Mouse (Mus musculus) megakaryocyte, embryonic 14.5 days (primary cell): ENCODE measurements around the gene Gm45021.

Experiments used
- FLI1 ChIP-seq: IDR thresholded peaks from 2 replicates; pipeline ENCODE4 v1.6.1; 2012; ENCODE audit warnings: low read length, inconsistent platforms, mixed read lengths
- GATA1 ChIP-seq: IDR thresholded peaks from 3 replicates; pipeline ENCODE4 v1.6.1; 2012; ENCODE audit warnings: mixed read lengths, low read length, inconsistent platforms, borderline replicate concordance

DNA sequence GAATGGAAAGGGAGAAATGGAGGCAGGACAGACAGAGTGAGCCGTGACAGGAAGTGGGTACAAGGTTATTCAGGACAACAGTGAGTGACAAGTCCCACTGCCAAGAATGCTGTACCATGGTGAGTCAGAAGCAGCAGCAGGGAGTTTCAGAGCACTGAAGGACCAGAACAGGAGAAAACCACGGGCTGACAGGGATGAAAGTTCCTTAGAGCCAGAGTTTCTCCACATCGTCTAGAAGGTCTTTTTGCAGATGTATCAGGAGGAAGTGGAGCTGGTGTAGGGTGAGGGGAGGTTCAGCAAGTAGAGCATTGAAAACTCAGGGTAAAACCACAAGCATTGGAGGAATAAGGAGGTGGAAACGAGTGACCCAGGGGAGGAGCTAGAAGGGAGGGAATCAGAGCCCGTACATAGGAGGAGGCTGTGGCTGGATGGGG, 10.2 kb upstream of the Gm45021 start:
- TF ChIP-seq GATA1 (no peak), FLI1 (no peak)
